Mouse (Mus musculus) limb, embryonic 11.5 days (tissue): Measurements from ENCODE around the gene Dab2ip. TPM values are rescaled to one million over a fixed set of nuclear protein-coding genes. Genes with fewer than 3 reads are reported as not detected.

Source experiments
- ATAC-seq: fragments of 200-750 bp; cut with Nextera tagmentation; 2 replicates; pipeline ENCODE4 v1.8.0; 2017; ENCODE audit warnings: low read depth; ENCODE audit not compliant: insufficient number of reproducible peaks, low FRiP score, low TSS enrichment
- DNase-seq: peaks from one replicate; pipeline ENCODE4 v3.0.0-alpha.2; 2015; ENCODE audit warnings: low spot score
- H3K27ac ChIP-seq: fragments of 300-500 bp; sonication (generic); replicated peaks from 2 replicates; pipeline ENCODE4 v1.5.1; 2014; ENCODE audit warnings: low read depth, mild to moderate bottlenecking, low read length
- H3K27me3 ChIP-seq: fragments of 300-500 bp; sonication (generic); 2 replicates; pipeline ENCODE4 v1.6.1; 2014; ENCODE audit warnings: mild to moderate bottlenecking, low read length, mixed read lengths; ENCODE audit not compliant: control insufficient read depth, insufficient read depth
- H3K36me3 ChIP-seq: fragments of 300-500 bp; sonication (generic); 2 replicates; pipeline ENCODE4 v1.6.1; 2014; ENCODE audit warnings: mild to moderate bottlenecking, low read length, moderate library complexity, mixed read lengths; ENCODE audit not compliant: control insufficient read depth, insufficient read depth
- H3K4me1 ChIP-seq: fragments of 300-500 bp; sonication (generic); 2 replicates; pipeline ENCODE4 v1.6.1; 2014; ENCODE audit warnings: low read length, mixed read lengths; ENCODE audit not compliant: control insufficient read depth, insufficient read depth
- H3K4me2 ChIP-seq: fragments of 300-500 bp; sonication (generic); 2 replicates; pipeline ENCODE4 v1.6.1; 2014; ENCODE audit warnings: low read depth, mild to moderate bottlenecking, moderate library complexity; ENCODE audit not compliant: severe bottlenecking
- H3K4me3 ChIP-seq: fragments of 300-500 bp; sonication (generic); 2 replicates; pipeline ENCODE4 v1.5.1; 2014; ENCODE audit warnings: low read depth, low read length
- H3K9ac ChIP-seq: fragments of 300-500 bp; sonication (generic); 2 replicates; pipeline ENCODE4 v1.6.1; 2014; ENCODE audit warnings: mild to moderate bottlenecking, low read length
- H3K9me3 ChIP-seq: fragments of 300-500 bp; sonication (generic); 2 replicates; pipeline ENCODE4 v1.6.1; 2016; ENCODE audit warnings: low read length; ENCODE audit not compliant: control insufficient read depth
- WGBS: fragments of 180-500 bp; shearing (Covaris S2); extraction: QIAGEN DNeasy Blood & Tissue Kit; methylation state at CpG from one replicate; pipeline ENCODE4 v1.1.7; 2014; 5-methylcytosine and 5-hydroxymethylcytosine counted together
- polyA plus RNA-seq: library from polyadenylated mRNA; unstranded; fragments of >200 nt; fragmentation: Nextera tagmentation; extraction: Ambion mirVana; gene quantifications from 2 replicates; pipeline ENCODE4 v1.2.1, GENCODE M21; 2014

The Dab2ip gene
- polyA plus RNA-seq, 1 experiment from 2014 or later = 53.9 TPM

- no peak overlapping the region for H3K4me3 ChIP-seq
- no peak overlapping the region for H3K9ac ChIP-seq
- no peaks in the 10 kb centered on the region for H3K4me1 ChIP-seq
- no peaks in the 10 kb centered on the region for H3K9me3 ChIP-seq
- no peak for DNase-seq
- H3K27me3 ChIP-seq = no peaks in the 10 kb centered on the region
- H3K36me3 ChIP-seq = peaks cover 28% of the 10 kb centered on the region; the same call in 1 of the 2 replicates
- ATAC-seq = no peak
- no peak overlapping the region for H3K4me2 ChIP-seq
- no peak overlapping the region for H3K27ac ChIP-seq
- 90% methylated on average over 12 of the region's 12 CpGs for WGBS
Observed at GRCm38 (mm10) chr2:35719230-35720005, 161.4 kb downstream of the Dab2ip start.

GRCm38 (mm10) chr2:35720104-35720503 lies 162.0 kb downstream of the Dab2ip start:
- Histone ChIP-seq H3K27ac (no peak overlapping the region), H3K36me3 (peaks cover 28% of the 10 kb centered on the region; the same call in 1 of the 2 replicates), H3K9ac (no peak overlapping the region), H3K4me3 (no peak overlapping the region), H3K4me1 (no peaks in the 10 kb centered on the region), H3K9me3 (no peaks in the 10 kb centered on the region), H3K27me3 (no peaks in the 10 kb centered on the region), H3K4me2 (no peak overlapping the region)
- 96% methylated on average over 12 of the region's 12 CpGs for WGBS
- DNase-seq (no peak), ATAC-seq (no peak)

- Histone ChIP-seq H3K9me3 (no peaks in the 10 kb centered on the region), H3K4me2 (no peak overlapping the region), H3K4me1 (no peaks in the 10 kb centered on the region), H3K27me3 (no peaks in the 10 kb centered on the region), H3K9ac (no peak overlapping the region), H3K4me3 (no peak overlapping the region), H3K36me3 (peaks cover 28% of the 10 kb centered on the region; the same call in 1 of the 2 replicates), H3K27ac (no peak overlapping the region)
- no peak for DNase-seq
- 87% methylated on average over 13 of the region's 13 CpGs for WGBS
- ATAC-seq = no peak
Observed at GRCm38 (mm10) chr2:35720550-35720949, 162.5 kb downstream of the Dab2ip start.

- H3K9me3 ChIP-seq = no peaks in the 10 kb centered on the region
- H3K4me1 ChIP-seq = no peaks in the 10 kb centered on the region
- H3K36me3 ChIP-seq = peaks cover 31% of the 10 kb centered on the region; the same call in 1 of the 2 replicates
- H3K9ac ChIP-seq = no peak overlapping the region
- no peak for DNase-seq
- H3K27me3 ChIP-seq = no peaks in the 10 kb centered on the region
- ATAC-seq = no peak
- WGBS = 93% methylated on average over 9 of the region's 9 CpGs
- H3K4me2 ChIP-seq = no peak overlapping the region
- H3K4me3 ChIP-seq = no peak overlapping the region
- H3K27ac ChIP-seq = no peak overlapping the region
Observed at GRCm38 (mm10) chr2:35720956-35721355, 162.9 kb downstream of the Dab2ip start.

- Histone ChIP-seq H3K4me2 (no peak overlapping the region), H3K9ac (no peak overlapping the region), H3K27me3 (no peaks in the 10 kb centered on the region), H3K4me1 (no peaks in the 10 kb centered on the region), H3K27ac (no peak overlapping the region), H3K9me3 (no peaks in the 10 kb centered on the region), H3K4me3 (no peak overlapping the region), H3K36me3 (peaks cover 34% of the 10 kb centered on the region; the same call in 1 of the 2 replicates)
- DNase-seq (no peak), ATAC-seq (no peak)
- WGBS = 93% methylated on average over 9 of the region's 9 CpGs
Observed at GRCm38 (mm10) chr2:35722821-35723220, 164.8 kb downstream of the Dab2ip start.

- Histone ChIP-seq H3K27ac (no peak overlapping the region), H3K9ac (no peak overlapping the region), H3K27me3 (no peaks in the 10 kb centered on the region), H3K4me1 (no peaks in the 10 kb centered on the region), H3K4me2 (no peak overlapping the region), H3K9me3 (no peaks in the 10 kb centered on the region), H3K4me3 (no peak overlapping the region), H3K36me3 (peaks cover 34% of the 10 kb centered on the region; the same call in 1 of the 2 replicates)
- WGBS = 96% methylated on average over 6 of the region's 6 CpGs
- ATAC-seq (no peak), DNase-seq (no peak)
Observed at GRCm38 (mm10) chr2:35723267-35723666, 165.2 kb downstream of the Dab2ip start.

GRCm38 (mm10) chr2:35723691-35724090 lies 165.6 kb downstream of the Dab2ip start:
- no peak overlapping the region for H3K9ac ChIP-seq
- H3K27ac ChIP-seq = no peak overlapping the region
- no peak overlapping the region for H3K4me2 ChIP-seq
- H3K27me3 ChIP-seq = no peaks in the 10 kb centered on the region
- WGBS = 91% methylated on average over 7 of the region's 7 CpGs
- no peak for ATAC-seq
- H3K9me3 ChIP-seq = no peaks in the 10 kb centered on the region
- no peak for DNase-seq
- no peak overlapping the region for H3K4me3 ChIP-seq
- H3K4me1 ChIP-seq = no peaks in the 10 kb centered on the region
- H3K36me3 ChIP-seq = peaks cover 32% of the 10 kb centered on the region; the same call in 1 of the 2 replicates

- H3K9me3 ChIP-seq = no peaks in the 10 kb centered on the region
- no peak overlapping the region for H3K4me3 ChIP-seq
- DNase-seq (no peak), ATAC-seq (no peak)
- no peaks in the 10 kb centered on the region for H3K27me3 ChIP-seq
- peaks cover 14% of the 10 kb centered on the region; the same call in 1 of the 2 replicates for H3K36me3 ChIP-seq
- peaks cover 2% of the 10 kb centered on the region; the same call in 1 of the 2 replicates for H3K4me1 ChIP-seq
- no peak overlapping the region for H3K9ac ChIP-seq
- no peak overlapping the region for H3K4me2 ChIP-seq
- no peak overlapping the region for H3K27ac ChIP-seq
- WGBS = 40% methylated on average over 5 of the region's 5 CpGs
Observed at GRCm38 (mm10) chr2:35728633-35729032, 170.6 kb downstream of the Dab2ip start.
